27 mouse cellular contexts compared by ENCODE assay signal in the genomic region with DNA sequence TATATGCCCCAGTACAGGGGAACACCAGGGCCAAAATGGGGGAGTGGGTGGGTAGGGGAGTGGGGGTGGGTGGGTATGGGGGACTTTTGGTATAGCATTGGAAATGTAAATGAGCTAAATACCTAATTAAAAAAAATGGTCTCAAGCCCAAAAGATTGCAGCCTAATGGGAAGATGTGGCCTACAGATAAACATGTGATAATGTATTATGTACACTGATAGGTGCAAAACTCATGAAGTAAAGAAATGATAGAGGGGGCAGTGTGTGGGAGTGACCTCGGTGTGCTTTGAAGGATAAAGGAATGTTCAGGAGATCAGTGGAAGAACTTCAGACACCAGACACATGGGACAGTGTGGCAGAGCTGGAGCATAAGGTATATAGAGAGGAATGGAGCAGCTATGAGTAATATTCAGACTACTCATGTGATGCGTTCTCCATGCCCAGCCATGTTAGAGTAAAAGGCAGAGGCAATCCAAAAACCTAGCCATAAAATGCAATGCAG. TPM values are rescaled to one million over a fixed set of nuclear protein-coding genes. Genes with fewer than 3 reads are reported as not detected.
A peak's percentile ranks its signal among the peaks of the same experiment; 100 is the strongest.
DNase-seq lines count a peak whose midpoint lies in the region; ATAC-seq and TF ChIP-seq lines count a peak whose summit lies in the region.
"Had no signal": no experiment of that assay in that cellular context is flagged by ENCODE, and none has a peak within 500 bp of the region (broad histone marks: within the 10 kb centered on the region; RNA-seq: fewer than 3 reads in every experiment).

No protein-coding gene starts in this region.

- peak; percentile 55 for ATAC-seq in liver, embryonic 14.5 days (ENCODE audit: insufficient read depth)
- no peak; the same call in 1 of the 2 replicates for ATAC-seq in liver, embryonic 11.5 days (replicated peaks; ENCODE audit: low FRiP score)
- ATAC-seq in G1E (ENCODE audit: extremely low read depth, insufficient number of reproducible peaks, low FRiP score, poor library complexity, severe bottlenecking): 0 out of 2 replicates have a peak, but pooled peaks have one; percentile 3
- ATAC-seq in liver, embryonic 16.5 days (ENCODE audit: low read depth): peak; percentile 43
- no peak for ATAC-seq in granulocyte monocyte progenitor cell, adult 5-6 weeks (replicated peaks; ENCODE audit: poor library complexity, severe bottlenecking)
- ATAC-seq: forebrain, embryonic 14.5 days; forebrain, postnatal 0 days; hindbrain, postnatal 0 days; Patski had no signal

- H3K27ac ChIP-seq in liver, embryonic 14.5 days: no peak overlapping the region
- no peak overlapping the region for H3K27ac ChIP-seq in liver, embryonic 11.5 days (ENCODE audit: low read depth, low read length)
- peak overlapping the region; percentile 43; the same call in 1 of the 2 replicates for H3K27ac ChIP-seq in MEL (ENCODE audit: control insufficient read depth, low read depth, low read length)
- no peak overlapping the region for H3K27ac ChIP-seq in liver, embryonic 16.5 days (ENCODE audit: low read length)
- H3K27ac ChIP-seq: embryonic facial prominence, embryonic 12.5 days; embryonic facial prominence, embryonic 15.5 days; gastrocnemius, adult 2 months; heart, embryonic 15.5 days; hindbrain, embryonic 14.5 days; hindbrain, postnatal 0 days had no signal

- peaks cover 34% of the 10 kb centered on the region for H3K79me2 ChIP-seq in MEL (ENCODE audit: control insufficient read depth, insufficient read depth, low read length, poor library complexity)

- H3K27me3 ChIP-seq in liver, embryonic 14.5 days (ENCODE audit: control insufficient read depth, insufficient read depth, low read length): no peaks in the 10 kb centered on the region
- no peaks in the 10 kb centered on the region for H3K27me3 ChIP-seq in liver, embryonic 11.5 days (replicated peaks; ENCODE audit: control insufficient read depth, insufficient read depth, low read length)
- H3K27me3 ChIP-seq in G1E (ENCODE audit: insufficient read depth, low read length) (no peaks in the 10 kb centered on the region), MEL (ENCODE audit: control insufficient read depth in 1 of 2, insufficient read depth in 2 of 2, low read length in 2 of 2) (no peaks in the 10 kb centered on the region)
- no peaks in the 10 kb centered on the region for H3K27me3 ChIP-seq in liver, embryonic 16.5 days (ENCODE audit: control insufficient read depth, insufficient read depth, low read depth, low read length)
- H3K27me3 ChIP-seq: embryonic facial prominence, embryonic 12.5 days; embryonic facial prominence, embryonic 15.5 days; heart, embryonic 12.5 days; heart, embryonic 15.5 days had no signal

- no peaks in the 10 kb centered on the region for H3K9me3 ChIP-seq in liver, embryonic 14.5 days (ENCODE audit: control insufficient read depth, low read length)
- H3K9me3 ChIP-seq in liver, embryonic 11.5 days (ENCODE audit: control insufficient read depth, low read length): no peaks in the 10 kb centered on the region
- no peaks in the 10 kb centered on the region for H3K9me3 ChIP-seq in G1E (replicated peaks)
- H3K9me3 ChIP-seq in MEL (replicated peaks; ENCODE audit: insufficient read depth, low read length): no peaks in the 10 kb centered on the region
- H3K9me3 ChIP-seq in liver, embryonic 16.5 days (replicated peaks; ENCODE audit: control insufficient read depth, low read length): no peaks in the 10 kb centered on the region
- H3K9me3 ChIP-seq: embryonic facial prominence, embryonic 12.5 days; embryonic facial prominence, embryonic 15.5 days; heart, embryonic 12.5 days; heart, embryonic 15.5 days had no signal

- no peak for TF ChIP-seq RAD21 in MEL (IDR thresholded peaks at IDR 0.05; ENCODE audit: low read depth, low read length)

- TF ChIP-seq POLR2A in MEL (IDR thresholded peaks at IDR 0.05; ENCODE audit: control insufficient read depth in 1 of 2, insufficient read depth in 1 of 2, low read depth in 1 of 2, low read length in 2 of 2, poor library complexity in 1 of 2): no peak

- H3K36me3 ChIP-seq in liver, embryonic 14.5 days (replicated peaks; ENCODE audit: control insufficient read depth, insufficient read depth, low read depth): no peaks in the 10 kb centered on the region
- H3K36me3 ChIP-seq in liver, embryonic 11.5 days (ENCODE audit: control insufficient read depth, insufficient read depth, low read length): no peaks in the 10 kb centered on the region
- H3K36me3 ChIP-seq in G1E (replicated peaks) (peaks cover 59% of the 10 kb centered on the region), MEL (ENCODE audit: control insufficient read depth in 1 of 2, insufficient read depth in 2 of 2, low read length in 2 of 2) (peaks cover 3 to 78% of the 10 kb centered on the region in 2 experiments; a peak in 3 of 4 replicates)
- no peaks in the 10 kb centered on the region for H3K36me3 ChIP-seq in liver, embryonic 16.5 days (ENCODE audit: control insufficient read depth, insufficient read depth)
- H3K36me3 ChIP-seq: embryonic facial prominence, embryonic 12.5 days; embryonic facial prominence, embryonic 15.5 days; heart, embryonic 12.5 days; heart, embryonic 15.5 days had no signal

- H3K4me2 ChIP-seq in liver, embryonic 14.5 days (ENCODE audit: low read depth): no peak overlapping the region
- no peak overlapping the region for H3K4me2 ChIP-seq in liver, embryonic 11.5 days
- no peak overlapping the region for H3K4me2 ChIP-seq in liver, embryonic 16.5 days (ENCODE audit: low read depth, low read length)
- H3K4me2 ChIP-seq: embryonic facial prominence, embryonic 12.5 days; embryonic facial prominence, embryonic 15.5 days; heart, embryonic 12.5 days; heart, embryonic 15.5 days; hindbrain, embryonic 14.5 days had no signal

- WGBS in liver, embryonic 14.5 days (ENCODE audit: insufficient replicate concordance): 36% methylated on average over 2 of the region's 2 CpGs
- 68% methylated on average over 2 of the region's 2 CpGs for WGBS in liver, embryonic 11.5 days
- WGBS in liver, embryonic 16.5 days (ENCODE audit: insufficient replicate concordance): 55% methylated on average over 2 of the region's 2 CpGs

- TF ChIP-seq CTCF in liver, embryonic 14.5 days (IDR thresholded peaks at IDR 0.05; ENCODE audit: low read depth): no peak
- TF ChIP-seq CTCF in G1E (IDR thresholded peaks at IDR 0.05; ENCODE audit: low read depth, low read length) (no peak), MEL (IDR thresholded peaks at IDR 0.05 in 2 of 3, conservative IDR thresholded peaks at IDR 0.05 in 1 of 3; ENCODE audit: control insufficient read depth in 1 of 3, insufficient read depth in 1 of 3, low read depth in 2 of 3, low read length in 3 of 3, poor library complexity in 1 of 3, severe bottlenecking in 1 of 3) (no peak)

- TF ChIP-seq EP300 in liver, embryonic 14.5 days (IDR thresholded peaks at IDR 0.05; ENCODE audit: low read depth): no peak
- peak in 1 of 2 experiments; percentile 59; a peak in 2 of 4 replicates for TF ChIP-seq EP300 in MEL (IDR thresholded peaks at IDR 0.05; ENCODE audit: low read depth in 1 of 2, low read length in 2 of 2)

- DNase-seq in liver, embryonic 14.5 days (ENCODE audit: low read depth in 3 of 3, low spot score in 3 of 3): no peak
- DNase-seq in liver, embryonic 11.5 days (ENCODE audit: low spot score): no peak
- no peak for DNase-seq in G1E (ENCODE audit: low spot score)
- DNase-seq in MEL (ENCODE audit: low read depth, low spot score): no peak
- no peak for DNase-seq in heart, postnatal 36 days
- DNase-seq: adrenal gland, postnatal 10 days; adrenal gland, postnatal 36 days; cerebellum, adult 11 months; cerebellum, adult 2 months; cerebellum, adult 9-11 months; cerebellum, postnatal 25 days; forebrain, postnatal 0 days; gastrocnemius, adult 2 months; gastrocnemius, postnatal 14 days; heart, adult 18-20 months; heart, postnatal 10 days; heart, postnatal 4 days had no signal

- intact Hi-C loops in heart, postnatal 36 days (cut with DNase I): no loop called here

- H3K4me3 ChIP-seq in liver, embryonic 14.5 days (ENCODE audit: insufficient read depth in 1 of 2, low read depth in 2 of 2, low read length in 2 of 2): no peak overlapping the region
- H3K4me3 ChIP-seq in liver, embryonic 11.5 days (ENCODE audit: low read depth, low read length): no peak overlapping the region
- no peak overlapping the region for H3K4me3 ChIP-seq in G1E (ENCODE audit: low read depth, low read length)
- no peak overlapping the region for H3K4me3 ChIP-seq in MEL (ENCODE audit: control insufficient read depth in 1 of 2, insufficient read depth in 1 of 2, low read depth in 2 of 2, low read length in 2 of 2)
- no peak overlapping the region for H3K4me3 ChIP-seq in liver, embryonic 16.5 days (ENCODE audit: low read depth, low read length)
- H3K4me3 ChIP-seq: embryonic facial prominence, embryonic 12.5 days; embryonic facial prominence, embryonic 15.5 days; gastrocnemius, adult 2 months; heart, embryonic 12.5 days; heart, embryonic 15.5 days had no signal

- H3K9ac ChIP-seq in liver, embryonic 14.5 days (replicated peaks): no peak overlapping the region
- no peak overlapping the region for H3K9ac ChIP-seq in liver, embryonic 11.5 days (ENCODE audit: low read depth, low read length)
- H3K9ac ChIP-seq in MEL (ENCODE audit: control insufficient read depth, low read depth, low read length, poor library complexity, severe bottlenecking): no peak overlapping the region
- H3K9ac ChIP-seq in liver, embryonic 16.5 days (ENCODE audit: low read depth, low read length): no peak overlapping the region
- H3K9ac ChIP-seq: embryonic facial prominence, embryonic 12.5 days; embryonic facial prominence, embryonic 15.5 days; forebrain, postnatal 0 days; heart, embryonic 12.5 days; heart, embryonic 15.5 days; hindbrain, embryonic 14.5 days had no signal

- peaks cover 26 to 33% of the 10 kb centered on the region in 2 experiments for H3K4me1 ChIP-seq in liver, embryonic 14.5 days (replicated peaks; ENCODE audit: control insufficient read depth in 2 of 2, insufficient read depth in 2 of 2, low read length in 1 of 2)
- peaks cover 6% of the 10 kb centered on the region for H3K4me1 ChIP-seq in liver, embryonic 11.5 days (replicated peaks; ENCODE audit: control insufficient read depth, insufficient read depth, low read length)
- peaks cover 75% of the 10 kb centered on the region for H3K4me1 ChIP-seq in G1E (ENCODE audit: insufficient read depth, low read depth, low read length)
- peaks cover 32 to 50% of the 10 kb centered on the region in 2 experiments for H3K4me1 ChIP-seq in MEL (ENCODE audit: control insufficient read depth in 1 of 2, insufficient read depth in 2 of 2, low read length in 2 of 2)
- H3K4me1 ChIP-seq in liver, embryonic 16.5 days (ENCODE audit: control insufficient read depth, low read depth, low read length): peaks cover 17% of the 10 kb centered on the region
- H3K4me1 ChIP-seq: embryonic facial prominence, embryonic 12.5 days; embryonic facial prominence, embryonic 15.5 days; heart, embryonic 12.5 days; heart, embryonic 15.5 days had no signal

RNA-seq across cellular contexts. Expression of gene Apbb1ip, which starts 9.3 kb away (rescaled TPM):
- polyA plus RNA-seq in liver, embryonic 14.5 days (2012; rRNA removed): 4.3 and 7.3 TPM in 2 replicates
- polyA plus RNA-seq in liver, embryonic 14.5 days (2014; fragmentation: Nextera tagmentation; extraction: Ambion mirVana): 10.6 and 12.2 TPM in 2 replicates
- polyA plus RNA-seq in liver, embryonic 11.5 days (2014; fragmentation: Nextera tagmentation; extraction: Ambion mirVana): 9.1 and 12.0 TPM in 2 replicates
- total RNA-seq in G1E (2014; fragmentation: Nextera tagmentation) (87.0 and 108 TPM in 2 replicates), G1E (2017) (11.4 and 13.6 TPM in 2 replicates), MEL (2012; rRNA removed) (7.4 and 10.8 TPM in 2 replicates)
- polyA plus RNA-seq in G1E (2012) (78.2 and 83.9 TPM in 2 replicates), MEL (2012; ENCODE audit: insufficient read depth in 1 of 2, insufficient read length in 2 of 2, low read depth in 1 of 2, low replicate concordance in 2 of 2, missing spikeins in 1 of 2) (10 to 100 TPM in 1 of 2 experiments, not detected in 1; 60.7 TPM)
- 8.5 and 9.4 TPM in 2 replicates for polyA plus RNA-seq in liver, embryonic 16.5 days (2015; fragmentation: Nextera tagmentation; extraction: Ambion mirVana)
- 1 to 10 TPM; 4.0 to 4.5 TPM for total RNA-seq in heart, postnatal 36 days (2021)
- 110 and 134 TPM in 2 replicates for total RNA-seq in granulocyte monocyte progenitor cell, adult 5-6 weeks (2014; fragmentation: Nextera tagmentation)
- 18.7 and 22.9 TPM in 2 replicates for total RNA-seq in granulocyte monocyte progenitor cell, adult 5-6 weeks (2017)
- polyA plus RNA-seq: Patski had no signal

Comparison
In these comparisons a context has a peak if more than half of its experiments do, and no peak if none do; other contexts are left out.
1. ATAC-seq: peak in liver, embryonic 14.5 days (single experiment), G1E (single experiment) and liver, embryonic 16.5 days (single experiment); none in liver, embryonic 11.5 days (single experiment) and granulocyte monocyte progenitor cell, adult 5-6 weeks (single experiment).